Mouse (Mus musculus) induced T-regulatory cell, adult 2 months (primary cell): Measurements from ENCODE around the gene Zp2.

ENCODE experiments used
- DNase-seq: peaks from one replicate; pipeline ENCODE4 v3.0.0-alpha.2; 2012; ENCODE audit warnings: low read depth

Gene Zp2

DNA sequence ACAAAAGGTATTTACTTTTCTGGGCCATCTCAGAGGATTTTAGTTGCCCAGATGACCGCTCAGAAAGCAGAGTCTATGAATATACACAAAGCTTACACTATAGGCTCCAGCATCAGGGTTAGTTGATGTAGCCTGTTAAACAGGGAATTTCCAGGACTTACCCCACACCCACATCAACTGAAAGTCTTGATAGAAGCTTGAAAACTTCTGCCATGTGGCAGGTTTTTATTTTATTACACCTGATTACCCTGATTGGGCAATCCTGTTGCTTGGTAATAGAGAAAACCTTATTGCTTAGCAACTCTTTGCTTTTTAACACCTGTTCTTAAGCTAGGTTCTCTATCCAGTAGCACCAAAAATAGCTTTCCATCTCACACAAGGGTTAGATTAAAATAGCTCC lies 2.3 kb downstream of the Zp2 start:
- DNase-seq = no peak

DNA sequence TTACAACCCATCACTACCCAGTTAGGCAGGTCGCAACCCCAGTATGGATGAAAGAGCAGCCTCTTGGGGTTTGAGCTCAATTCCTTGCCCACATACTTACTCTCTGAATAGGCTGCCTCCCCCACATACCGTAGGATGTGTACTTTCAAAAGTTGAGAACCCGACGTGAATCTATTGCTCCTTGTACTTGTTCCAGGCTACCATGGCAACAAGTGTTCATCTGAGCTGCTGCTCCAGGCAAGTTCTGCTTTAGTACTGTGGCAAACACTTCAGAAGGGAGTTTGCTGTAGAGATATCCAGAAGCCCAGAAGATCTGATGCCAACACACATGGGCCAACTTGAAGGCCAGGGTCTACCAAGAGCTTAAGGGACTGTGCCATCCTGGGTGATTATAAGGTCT lies 16.1 kb downstream of the Zp2 start:
- no peak for DNase-seq

- DNase-seq = no peak
Measured at GRCm38 (mm10) chr7:120127686-120128059, 17.4 kb downstream of the Zp2 start.

GRCm38 (mm10) chr7:120126976-120127685 lies 18.0 kb downstream of the Zp2 start:
- no peak for DNase-seq

DNA sequence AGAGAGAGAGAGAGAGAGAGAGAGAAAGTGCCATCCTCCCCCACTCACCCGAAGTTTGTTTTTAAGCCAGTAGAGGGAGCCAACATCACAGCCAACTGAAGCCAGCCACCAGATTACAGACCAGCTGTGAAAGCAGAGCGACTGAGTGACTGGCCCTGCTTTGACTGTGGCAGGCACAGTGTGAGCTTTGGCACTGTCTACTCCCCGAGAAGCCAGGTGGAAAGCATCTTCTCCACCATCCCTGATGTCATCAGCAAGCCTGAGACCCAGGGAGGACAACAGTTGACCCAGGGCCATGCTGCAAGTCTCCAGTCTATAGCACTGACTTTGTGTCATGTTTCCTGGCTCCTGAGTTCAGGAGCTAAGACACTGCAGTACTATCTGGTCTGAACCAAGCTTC lies 20.2 kb downstream of the Zp2 start:
- peak; percentile 57 for DNase-seq

DNA sequence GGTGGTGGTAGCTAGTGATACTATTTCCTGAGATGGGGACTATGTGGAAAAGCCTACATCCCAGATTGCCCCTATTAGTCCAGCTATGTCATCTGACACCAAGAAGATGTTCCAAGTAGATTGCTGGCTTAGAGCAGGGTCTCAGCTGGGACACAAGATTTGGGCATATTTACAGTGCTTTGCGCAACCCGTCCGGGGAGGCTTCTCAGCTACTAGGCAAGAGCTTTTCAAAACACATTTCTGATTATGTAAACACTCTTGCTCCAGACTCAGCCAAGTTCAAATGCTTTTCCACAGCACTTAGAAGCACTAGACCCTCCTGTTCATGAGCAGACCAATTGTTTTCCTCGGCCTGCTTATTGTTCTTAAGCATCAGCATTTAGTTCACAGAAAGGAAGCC lies 21.3 kb downstream of the Zp2 start:
- DNase-seq = no peak

DNA sequence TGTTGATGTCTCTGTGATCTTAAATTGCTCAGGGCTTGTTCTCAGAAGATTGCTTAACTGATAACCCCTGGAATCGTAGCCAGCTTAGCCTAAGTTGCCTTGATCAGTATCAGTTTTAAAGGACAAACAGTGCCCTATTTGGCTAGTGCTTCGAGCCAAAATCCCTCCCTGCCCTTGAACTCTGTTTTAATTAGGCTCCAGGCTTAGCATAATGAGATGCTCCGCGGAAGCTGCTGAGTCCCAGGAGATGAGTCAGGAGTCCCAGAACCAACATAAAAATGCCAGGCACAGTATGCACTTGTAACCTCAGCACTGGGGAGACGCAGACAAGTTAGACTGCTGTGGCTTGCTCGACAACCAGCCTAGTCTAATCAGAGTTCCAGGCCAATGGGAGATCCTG lies 27.6 kb downstream of the Zp2 start:
- DNase-seq = no peak

DNA sequence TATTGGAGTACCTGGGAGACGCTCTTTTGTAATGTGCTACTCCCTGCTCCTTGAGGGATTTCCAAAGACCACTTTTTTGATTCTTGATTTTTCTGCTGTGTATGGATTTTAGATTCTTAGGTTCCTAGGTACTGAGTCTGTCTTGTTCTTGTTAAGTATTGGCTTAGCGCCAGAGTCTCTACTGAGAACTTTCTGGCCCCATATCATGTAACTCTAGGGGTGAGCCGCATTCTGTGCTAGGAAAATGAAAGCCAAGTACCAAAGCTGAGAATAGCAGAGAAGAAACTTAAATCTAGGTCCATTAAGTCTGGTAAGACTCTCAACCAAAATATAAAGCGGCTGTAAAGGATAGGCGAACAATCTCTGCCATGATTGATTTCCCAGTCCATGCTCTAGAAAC lies 28.1 kb downstream of the Zp2 start:
- DNase-seq = no peak

DNA sequence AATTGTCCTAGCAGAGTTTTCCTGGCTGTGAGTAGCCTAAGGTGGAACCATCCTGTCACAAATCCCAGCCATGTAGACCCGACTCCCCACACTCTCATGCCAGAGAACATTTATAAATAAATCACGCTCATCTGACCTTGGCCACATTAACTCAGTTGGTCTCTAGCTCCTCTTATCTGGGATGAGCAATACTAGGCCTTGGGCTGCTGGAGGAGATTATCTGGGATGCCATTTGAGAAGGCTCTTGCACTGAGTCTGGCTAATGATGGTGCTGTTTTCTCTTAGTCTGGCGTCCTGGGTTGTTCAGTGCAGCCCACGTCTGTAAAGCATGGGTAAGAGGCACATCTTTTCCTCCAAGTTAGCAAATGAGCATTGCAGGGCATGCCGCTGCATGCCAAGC lies 35.4 kb downstream of the Zp2 start:
- no peak for DNase-seq

- DNase-seq = no peak
Measured at GRCm38 (mm10) chr7:120106356-120106755, 38.7 kb downstream of the Zp2 start.

- no peak for DNase-seq
Measured at GRCm38 (mm10) chr7:120104975-120105374, 40.1 kb downstream of the Zp2 start.

GRCm38 (mm10) chr7:120103019-120103567 lies 42.0 kb downstream of the Zp2 start:
- no peak for DNase-seq

DNA sequence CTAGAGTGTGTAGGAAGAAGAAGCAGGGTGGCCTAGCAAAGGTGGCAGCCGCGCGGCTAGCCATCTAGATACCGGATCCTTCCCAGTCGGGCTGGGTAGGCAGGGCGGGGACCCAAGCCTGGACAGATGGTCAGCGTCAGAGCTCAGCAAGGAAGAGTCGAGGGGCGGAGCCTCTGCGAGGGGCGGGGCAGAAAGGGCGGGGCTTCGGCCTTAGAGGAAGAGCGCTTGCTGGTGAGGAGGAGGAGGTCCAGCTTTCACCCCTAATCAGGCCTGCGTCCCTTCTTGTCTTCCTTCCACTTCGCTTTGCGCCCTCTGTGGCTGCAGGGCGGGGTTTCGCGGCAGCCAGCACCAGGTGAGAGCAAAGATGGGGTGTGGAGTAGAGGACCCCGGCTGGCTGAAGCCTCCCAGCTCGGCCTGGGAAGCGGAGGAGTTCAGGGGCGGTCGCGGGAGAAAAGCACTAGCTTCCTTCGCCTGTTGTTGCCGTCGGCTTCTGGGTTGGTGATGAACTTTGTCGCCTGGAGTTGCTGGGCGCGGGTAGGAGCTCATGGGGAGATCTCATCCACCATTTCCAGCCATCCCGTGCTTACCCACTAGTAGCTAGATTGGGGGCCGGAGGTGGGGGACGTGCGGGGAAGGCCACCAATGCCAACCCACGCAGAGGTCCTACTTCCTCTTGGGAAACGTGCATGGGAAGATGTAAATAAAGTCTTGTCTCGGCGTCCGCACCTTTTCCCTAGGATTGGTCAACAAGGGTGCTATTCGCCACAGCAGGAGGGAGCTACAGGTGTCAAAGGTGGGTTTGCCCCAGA lies 42.7 kb downstream of the Zp2 start, which contains the start of gene Tmem159:
Tmem159 (plus strand) TSS at position 190 of the 809 bp plus-strand sequence.
- peak; percentile 65 for DNase-seq

- DNase-seq = peak; percentile 69
Measured at GRCm38 (mm10) chr7:120098403-120098802, 46.7 kb downstream of the Zp2 start.

GRCm38 (mm10) chr7:120097845-120098244 lies 47.2 kb downstream of the Zp2 start:
- DNase-seq = peak; percentile 40

- no peak for DNase-seq
Measured at GRCm38 (mm10) chr7:120095180-120095579, 49.9 kb downstream of the Zp2 start, which contains the start of gene Dnah3. Gene Dnah3, minus strand, starts transcription at chr7:120095280.

DNA sequence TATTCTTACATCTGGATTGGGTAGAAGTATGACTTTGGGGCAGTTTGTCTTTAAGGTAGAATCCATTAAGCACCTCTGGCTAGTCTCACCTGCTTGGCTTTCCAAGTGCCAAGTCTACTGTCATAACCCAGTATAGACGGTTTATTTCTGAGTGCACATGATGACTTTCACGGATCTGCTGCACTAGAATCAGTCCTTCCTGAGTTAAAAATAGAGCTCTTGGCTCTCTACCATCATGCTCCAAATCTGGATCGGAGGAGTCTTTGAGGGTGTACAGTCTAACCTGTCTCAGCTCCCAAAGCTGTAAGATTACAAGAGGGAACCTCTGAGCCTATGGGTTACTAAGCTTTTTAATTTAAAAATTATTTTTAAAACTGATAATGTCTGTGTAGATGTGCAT lies 50.9 kb downstream of the Zp2 start:
- DNase-seq = no peak

DNA sequence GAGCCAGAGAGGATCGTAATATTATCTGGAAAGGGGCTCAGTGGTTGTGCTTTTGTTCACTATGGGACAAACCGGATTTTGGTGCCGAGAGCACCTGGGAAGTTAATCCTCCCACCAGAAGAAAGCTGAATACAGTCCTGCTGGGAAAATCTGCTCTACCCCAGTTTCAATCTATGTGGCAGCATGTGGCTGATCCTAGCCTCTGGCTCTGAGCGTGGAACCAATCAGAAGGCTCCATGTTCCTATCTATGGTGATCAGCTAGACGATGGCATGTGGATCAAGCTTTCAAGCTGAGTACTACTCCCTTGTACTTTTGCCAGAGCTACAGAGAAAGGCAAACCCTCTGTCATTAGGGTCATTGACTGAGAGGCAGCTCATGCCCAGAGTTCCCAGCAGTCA lies 52.1 kb downstream of the Zp2 start:
- DNase-seq = no peak

DNA sequence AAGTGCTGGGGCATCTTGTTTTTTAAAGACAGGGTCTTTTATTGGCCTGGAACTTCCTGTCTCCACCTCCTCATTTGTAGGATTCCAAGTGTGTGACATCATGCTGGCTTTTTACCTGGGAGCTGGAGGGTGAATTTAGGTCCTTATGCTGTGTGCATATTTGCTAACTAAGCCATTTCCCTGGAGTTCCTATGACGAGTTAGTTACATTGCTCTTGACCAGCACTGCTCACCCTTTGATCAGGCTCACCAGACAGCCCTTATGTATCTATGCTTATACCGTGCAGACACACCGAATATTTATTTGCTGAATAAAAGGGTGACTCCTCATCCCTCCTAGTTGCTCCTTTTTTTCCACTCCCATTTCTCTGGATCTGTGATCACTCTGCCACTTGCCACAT lies 64.9 kb downstream of the Zp2 start:
- DNase-seq = no peak
